Mouse (Mus musculus) heart, postnatal 0 days (tissue): ENCODE measurements around the gene D1Ertd622e.

Source experiments
- CTCF ChIP-seq: IDR thresholded peaks from 2 replicates; pipeline ENCODE4 v1.5.1; 2016; ENCODE audit warnings: antibody characterized with exemption, control low read depth, low read depth
- EP300 ChIP-seq: IDR thresholded peaks from 2 replicates; pipeline ENCODE4 v1.6.1; 2016; ENCODE audit warnings: antibody characterized with exemption, low read depth

GRCm38 (mm10) chr1:97624386-97624785, 37.5 kb downstream of the D1Ertd622e start:
- no peak for TF ChIP-seq EP300
- no peak for TF ChIP-seq CTCF
